Comparison of ENCODE assay signal across 10 mouse cellular contexts in genomic region chr5:67216031-67216778, GRCm38 (mm10). TPM values are rescaled to one million over a fixed set of nuclear protein-coding genes. Genes with fewer than 3 reads are reported as not detected.
DNase-seq lines count a peak whose midpoint lies in the region; ATAC-seq and TF ChIP-seq lines count a peak whose summit lies in the region.
"Had no signal": no experiment of that assay in that cellular context is flagged by ENCODE, and none has a peak within 500 bp of the region (broad histone marks: within the 10 kb centered on the region; RNA-seq: fewer than 3 reads in every experiment).

No protein-coding gene starts in this region.

- no peaks in the 10 kb centered on the region for H3K79me2 ChIP-seq in heart, adult 2 months (replicated peaks; ENCODE audit: control insufficient read depth, insufficient read depth, low read length)

- WGBS in heart, embryonic 11.5 days (ENCODE audit: insufficient replicate concordance): under 1% methylated on average over 49 of the region's 49 CpGs
- 3% methylated on average over 49 of the region's 49 CpGs for WGBS in heart, adult 2 months
- WGBS in hindbrain, embryonic 10.5 days: under 1% methylated on average over 49 of the region's 49 CpGs
- under 1% methylated on average over 49 of the region's 49 CpGs for WGBS in midbrain, embryonic 12.5 days

- no peak overlapping the region for H3K27ac ChIP-seq in heart, embryonic 11.5 days (ENCODE audit: low read depth, low read length)
- H3K27ac ChIP-seq in heart, adult 2 months: no peak overlapping the region
- H3K27ac ChIP-seq in ES-E14 (ENCODE audit: insufficient read depth, low read depth, low read length, poor library complexity, severe bottlenecking): no peak overlapping the region
- peak overlapping the region; percentile 78 for H3K27ac ChIP-seq in hindbrain, embryonic 10.5 days
- H3K27ac ChIP-seq in midbrain, embryonic 12.5 days (replicated peaks): no peak overlapping the region
- H3K27ac ChIP-seq in left cerebral cortex, adult 2 months: no peak overlapping the region
- H3K27ac ChIP-seq: liver, embryonic 15.5 days had no signal

- peak overlapping the region; percentile 16 for H3K4me3 ChIP-seq in heart, embryonic 11.5 days (ENCODE audit: low read depth, low read length)
- no peak overlapping the region for H3K4me3 ChIP-seq in heart, adult 2 months
- peak overlapping the region; percentile 26 to 27; a peak in 3 of 4 replicates for H3K4me3 ChIP-seq in ES-E14 (ENCODE audit: insufficient read depth in 1 of 2, low read depth in 1 of 2, low read length in 2 of 2, poor library complexity in 1 of 2, severe bottlenecking in 1 of 2)
- H3K4me3 ChIP-seq in hindbrain, embryonic 10.5 days: peak overlapping the region; percentile 47
- peak overlapping the region; percentile 29 for H3K4me3 ChIP-seq in midbrain, embryonic 12.5 days
- no peak overlapping the region for H3K4me3 ChIP-seq in left cerebral cortex, adult 2 months
- H3K4me3 ChIP-seq: liver, embryonic 15.5 days had no signal

- H3K9ac ChIP-seq in heart, embryonic 11.5 days (ENCODE audit: low read depth, low read length): no peak overlapping the region
- no peak overlapping the region for H3K9ac ChIP-seq in heart, adult 2 months (ENCODE audit: low read depth, low read length)
- no peak overlapping the region for H3K9ac ChIP-seq in ES-E14 (ENCODE audit: insufficient read depth, low read depth, low read length, poor library complexity, severe bottlenecking)
- H3K9ac ChIP-seq in midbrain, embryonic 12.5 days (replicated peaks): 0 out of 2 replicates have a peak overlapping the region, but pooled peaks have one; percentile 16
- H3K9ac ChIP-seq: liver, embryonic 15.5 days had no signal

- peak overlapping the region; percentile 43 for H3K4me2 ChIP-seq in heart, embryonic 11.5 days
- peak overlapping the region; percentile 54 for H3K4me2 ChIP-seq in midbrain, embryonic 12.5 days (replicated peaks)
- H3K4me2 ChIP-seq: liver, embryonic 15.5 days had no signal

- in situ Hi-C loops in ES-E14 (cut with MboI; ENCODE audit: low sequenced_read_pairs in 2 of 2, unreplicated experiment in 2 of 2): no loop called here

- H3K27me3 ChIP-seq in heart, embryonic 11.5 days (ENCODE audit: control insufficient read depth, insufficient read depth, low read length): peaks cover 84% of the 10 kb centered on the region
- H3K27me3 ChIP-seq in heart, adult 2 months (ENCODE audit: control insufficient read depth, insufficient read depth, low read length): peaks cover 29% of the 10 kb centered on the region
- peaks cover 100% of the 10 kb centered on the region for H3K27me3 ChIP-seq in hindbrain, embryonic 10.5 days (ENCODE audit: insufficient read depth, poor library complexity, severe bottlenecking)
- peaks cover 90% of the 10 kb centered on the region for H3K27me3 ChIP-seq in midbrain, embryonic 12.5 days

- ATAC-seq in heart, embryonic 11.5 days (replicated peaks; ENCODE audit: insufficient number of reproducible peaks, low FRiP score, low TSS enrichment): no peak
- ATAC-seq in midbrain, embryonic 12.5 days (ENCODE audit: low FRiP score, low read depth): peak; percentile 75

- H3K4me1 ChIP-seq in heart, embryonic 11.5 days (ENCODE audit: control insufficient read depth, insufficient read depth, low read length): no peaks in the 10 kb centered on the region
- H3K4me1 ChIP-seq in heart, adult 2 months (ENCODE audit: control insufficient read depth, insufficient read depth, low read length): no peaks in the 10 kb centered on the region
- H3K4me1 ChIP-seq in ES-E14 (ENCODE audit: control insufficient read depth in 2 of 2, insufficient read depth in 2 of 2, low read length in 2 of 2, poor library complexity in 1 of 2): peaks cover 0 to 7% of the 10 kb centered on the region in 2 experiments; a peak in 2 of 4 replicates
- peaks cover 34% of the 10 kb centered on the region for H3K4me1 ChIP-seq in hindbrain, embryonic 10.5 days (replicated peaks)
- H3K4me1 ChIP-seq in midbrain, embryonic 12.5 days: peaks cover 21% of the 10 kb centered on the region
- H3K4me1 ChIP-seq: liver, embryonic 15.5 days had no signal

- no peak for TF ChIP-seq EP300 in heart, adult 2 months (IDR thresholded peaks at IDR 0.05; ENCODE audit: insufficient read depth, low read depth, low read length)

- TF ChIP-seq POLR2A in heart, adult 2 months (IDR thresholded peaks at IDR 0.05; ENCODE audit: insufficient read depth, low read depth, low read length): no peak

- no peaks in the 10 kb centered on the region for H3K9me3 ChIP-seq in heart, embryonic 11.5 days (replicated peaks; ENCODE audit: control insufficient read depth, low read length)
- no peaks in the 10 kb centered on the region for H3K9me3 ChIP-seq in ES-E14 (ENCODE audit: control insufficient read depth, insufficient read depth, low read depth, low read length)
- no peaks in the 10 kb centered on the region for H3K9me3 ChIP-seq in hindbrain, embryonic 10.5 days
- H3K9me3 ChIP-seq in midbrain, embryonic 12.5 days: no peaks in the 10 kb centered on the region
- H3K9me3 ChIP-seq: liver, embryonic 15.5 days had no signal

- DNase-seq in heart, adult 2 months: no peak
- DNase-seq in ES-E14 (ENCODE audit: low read depth, low spot score): no peak
- DNase-seq in hindbrain, embryonic 10.5 days (ENCODE audit: low spot score): peak; percentile 56
- DNase-seq in left cerebral cortex, adult 2 months (ENCODE audit: extremely low spot score in 1 of 2, low spot score in 2 of 2): no peak
- DNase-seq in adrenal gland, postnatal 10 days: no peak
- no peak for DNase-seq in kidney, postnatal 36 days
- DNase-seq: cerebellum, adult 9-10 months had no signal

- intact Hi-C loops in heart, adult 2 months (cut with DNase I): no loop called here
- intact Hi-C loops in left cerebral cortex, adult 2 months (cut with DNase I): no loop called here

- TF ChIP-seq CTCF in heart, adult 2 months (IDR thresholded peaks at IDR 0.05): no peak
- no peak for TF ChIP-seq CTCF in left cerebral cortex, adult 2 months (IDR thresholded peaks at IDR 0.05)

- no peaks in the 10 kb centered on the region for H3K36me3 ChIP-seq in heart, embryonic 11.5 days (ENCODE audit: control insufficient read depth, insufficient read depth, low read length)
- H3K36me3 ChIP-seq in heart, adult 2 months (ENCODE audit: control insufficient read depth, insufficient read depth, low read length): no peaks in the 10 kb centered on the region
- no peaks in the 10 kb centered on the region for H3K36me3 ChIP-seq in ES-E14 (ENCODE audit: control insufficient read depth, insufficient read depth, low read length, poor library complexity, severe bottlenecking)
- no peaks in the 10 kb centered on the region for H3K36me3 ChIP-seq in hindbrain, embryonic 10.5 days
- H3K36me3 ChIP-seq in midbrain, embryonic 12.5 days: no peaks in the 10 kb centered on the region
- H3K36me3 ChIP-seq: liver, embryonic 15.5 days had no signal

TF ChIP-seq in ES-E14, 5 proteins besides CTCF, POLR2A, EP300 and RAD21:
- no peak for TF ChIP-seq ZNF384 (IDR thresholded peaks at IDR 0.05; ENCODE audit: low read depth, low read length)
- no peak for TF ChIP-seq MAFK (IDR thresholded peaks at IDR 0.05; ENCODE audit: insufficient read depth, low read depth, low read length)
- TF ChIP-seq CHD2 (IDR thresholded peaks at IDR 0.05; ENCODE audit: low read depth, low read length): no peak
- TF ChIP-seq ZC3H11A (IDR thresholded peaks at IDR 0.05; ENCODE audit: borderline replicate concordance, low read depth, low read length): no peak
- TF ChIP-seq HCFC1 (IDR thresholded peaks at IDR 0.05; ENCODE audit: borderline replicate concordance, insufficient read depth, low read length): no peak

RNA-seq across cellular contexts. Expression of gene Tmem33, which starts 44.2 kb away (rescaled TPM):
- polyA plus RNA-seq in heart, embryonic 11.5 days (2014; fragmentation: Nextera tagmentation; extraction: Ambion mirVana): 57.2 and 61.3 TPM in 2 replicates
- total RNA-seq in heart, adult 2 months (2021): 10 to 100 TPM; 55.9 to 59.3 TPM
- 54.9 and 88.1 TPM in 2 replicates for polyA plus RNA-seq in heart, adult 2 months (2012; rRNA removed)
- total RNA-seq in ES-E14 (2012; rRNA removed): 118 and 159 TPM in 2 replicates
- polyA plus RNA-seq in hindbrain, embryonic 10.5 days (2016; fragmentation: Nextera tagmentation; extraction: Ambion mirVana): 118 and 120 TPM in 2 replicates
- polyA plus RNA-seq in midbrain, embryonic 12.5 days (2016; fragmentation: Nextera tagmentation; extraction: Ambion mirVana): 99.3 and 106 TPM in 2 replicates
- 10 to 100 TPM; 90.2 to 92.8 TPM for total RNA-seq in left cerebral cortex, adult 2 months (2021)
- 10 to 100 TPM; 69.3 to 71.4 TPM for total RNA-seq in adrenal gland, postnatal 10 days (2021)

Comparison
In these comparisons a context has a peak if more than half of its experiments do, and no peak if none do; other contexts are left out.
1. H3K4me3 ChIP-seq: peak in heart, embryonic 11.5 days (single experiment), ES-E14 (2 of 2), hindbrain, embryonic 10.5 days (single experiment) and midbrain, embryonic 12.5 days (single experiment); none in heart, adult 2 months (single experiment) and left cerebral cortex, adult 2 months (single experiment).